In genomic region chr12:8776741-8777140, GRCm38 (mm10) we compare ENCODE assay signal across 26 mouse cellular contexts. TPM values are rescaled to one million over a fixed set of nuclear protein-coding genes. Genes with fewer than 3 reads are reported as not detected.
DNase-seq lines count a peak whose midpoint lies in the region; ATAC-seq and TF ChIP-seq lines count a peak whose summit lies in the region.
"Had no signal": no experiment of that assay in that cellular context is flagged by ENCODE, and none has a peak within 500 bp of the region (broad histone marks: within the 10 kb centered on the region; RNA-seq: fewer than 3 reads in every experiment).

No protein-coding gene starts in this region.

- H3K9ac ChIP-seq in liver, adult 2 months (ENCODE audit: low read depth, low read length), result no peak overlapping the region; the same call in 1 of the 2 replicates
- no peak overlapping the region for H3K9ac ChIP-seq in liver, embryonic 11.5 days (ENCODE audit: low read depth, low read length)
- H3K9ac ChIP-seq in MEL (ENCODE audit: control insufficient read depth, low read depth, low read length, poor library complexity, severe bottlenecking), result no peak overlapping the region
- no peak overlapping the region for H3K9ac ChIP-seq in stomach, embryonic 15.5 days
- H3K9ac ChIP-seq in midbrain, embryonic 14.5 days (replicated peaks; ENCODE audit: low read length), result no peak overlapping the region
- H3K9ac ChIP-seq: forebrain, embryonic 12.5 days; forebrain, embryonic 15.5 days; heart, embryonic 12.5 days; heart, embryonic 15.5 days; hindbrain, embryonic 13.5 days had no signal

- H3K27me3 ChIP-seq in liver, adult 2 months (ENCODE audit: control insufficient read depth, insufficient read depth, low read length), result no peaks in the 10 kb centered on the region
- no peaks in the 10 kb centered on the region for H3K27me3 ChIP-seq in liver, embryonic 11.5 days (replicated peaks; ENCODE audit: control insufficient read depth, insufficient read depth, low read length)
- H3K27me3 ChIP-seq in MEL (ENCODE audit: control insufficient read depth in 1 of 2, insufficient read depth in 2 of 2, low read length in 2 of 2), result no peaks in the 10 kb centered on the region
- no peaks in the 10 kb centered on the region for H3K27me3 ChIP-seq in stomach, embryonic 15.5 days (replicated peaks)
- H3K27me3 ChIP-seq in midbrain, embryonic 14.5 days (ENCODE audit: control insufficient read depth, insufficient read depth, low read length), result no peaks in the 10 kb centered on the region
- H3K27me3 ChIP-seq: forebrain, embryonic 12.5 days; forebrain, embryonic 15.5 days; heart, embryonic 12.5 days; heart, embryonic 15.5 days; hindbrain, embryonic 13.5 days had no signal

- peak; percentile 57 to 65 for TF ChIP-seq EP300 in MEL (IDR thresholded peaks at IDR 0.05; ENCODE audit: low read depth in 1 of 2, low read length in 2 of 2)

- no peak overlapping the region for H3K4me2 ChIP-seq in liver, embryonic 11.5 days
- H3K4me2 ChIP-seq in stomach, embryonic 15.5 days, result no peak overlapping the region
- no peak overlapping the region for H3K4me2 ChIP-seq in midbrain, embryonic 14.5 days (ENCODE audit: low read length)
- H3K4me2 ChIP-seq: forebrain, embryonic 12.5 days; forebrain, embryonic 15.5 days; heart, embryonic 12.5 days; heart, embryonic 15.5 days; hindbrain, embryonic 13.5 days had no signal

- ATAC-seq in liver, embryonic 11.5 days (replicated peaks; ENCODE audit: low FRiP score), result no peak
- no peak for ATAC-seq in stomach, embryonic 15.5 days (ENCODE audit: insufficient read depth, low FRiP score, low read depth)
- no peak for ATAC-seq in midbrain, embryonic 14.5 days (ENCODE audit: low FRiP score, low TSS enrichment)
- ATAC-seq: activated CD4-positive, CD25-positive, alpha-beta regulatory T cell, adult 4 months; CD4-positive, CD25-positive, alpha-beta regulatory T cell, adult 4 months; forebrain, embryonic 15.5 days; hindbrain, embryonic 16.5 days had no signal

- H3K27ac ChIP-seq in liver, adult 2 months (replicated peaks; ENCODE audit: insufficient read depth, low read depth, low read length), result peak overlapping the region; percentile 81
- H3K27ac ChIP-seq in liver, embryonic 11.5 days (ENCODE audit: low read depth, low read length), result no peak overlapping the region
- H3K27ac ChIP-seq in MEL (ENCODE audit: control insufficient read depth, low read depth, low read length), result no peak overlapping the region
- H3K27ac ChIP-seq in stomach, embryonic 15.5 days, result peak overlapping the region; percentile 59; the same call in 1 of the 2 replicates
- H3K27ac ChIP-seq in midbrain, embryonic 14.5 days (replicated peaks; ENCODE audit: low read depth, low read length), result no peak overlapping the region
- H3K27ac ChIP-seq: forebrain, embryonic 12.5 days; forebrain, embryonic 15.5 days; heart, embryonic 15.5 days; hindbrain, embryonic 10.5 days; hindbrain, embryonic 13.5 days had no signal

- no peak for DNase-seq in liver, adult 2 months (ENCODE audit: extremely low read depth, low read depth, low spot score)
- no peak for DNase-seq in liver, embryonic 11.5 days (ENCODE audit: low spot score)
- peak; percentile 61 for DNase-seq in MEL (ENCODE audit: low read depth, low spot score)
- no peak for DNase-seq in midbrain, embryonic 14.5 days
- DNase-seq in kidney, postnatal 25 days, result no peak
- DNase-seq: adrenal gland, adult 8-10 months; adrenal gland, postnatal 25 days; cerebellum, adult 11-12 months; cerebellum, adult 8-10 months; cerebellum, postnatal 10 days; cerebellum, postnatal 36 days; embryo, embryonic 11 days; gastrocnemius, postnatal 25 days; heart, adult 18-20 months; heart, postnatal 10 days; heart, postnatal 36 days had no signal

- no peaks in the 10 kb centered on the region for H3K36me3 ChIP-seq in liver, adult 2 months (ENCODE audit: control insufficient read depth, insufficient read depth, low read length)
- no peaks in the 10 kb centered on the region for H3K36me3 ChIP-seq in liver, embryonic 11.5 days (ENCODE audit: control insufficient read depth, insufficient read depth, low read length)
- H3K36me3 ChIP-seq in MEL (ENCODE audit: control insufficient read depth in 1 of 2, insufficient read depth in 2 of 2, low read length in 2 of 2), result peaks cover 0 to 16% of the 10 kb centered on the region in 2 experiments; a peak in 2 of 4 replicates
- no peaks in the 10 kb centered on the region for H3K36me3 ChIP-seq in stomach, embryonic 15.5 days
- no peaks in the 10 kb centered on the region for H3K36me3 ChIP-seq in midbrain, embryonic 14.5 days (ENCODE audit: control insufficient read depth, insufficient read depth, low read length)
- H3K36me3 ChIP-seq: forebrain, embryonic 12.5 days; forebrain, embryonic 15.5 days; heart, embryonic 12.5 days; heart, embryonic 15.5 days; hindbrain, embryonic 13.5 days had no signal

- no peak overlapping the region for H3K4me3 ChIP-seq in liver, adult 2 months (ENCODE audit: insufficient read depth, low read depth, low read length)
- H3K4me3 ChIP-seq in liver, embryonic 11.5 days (ENCODE audit: low read depth, low read length), result no peak overlapping the region
- H3K4me3 ChIP-seq in MEL (ENCODE audit: control insufficient read depth in 1 of 2, insufficient read depth in 1 of 2, low read depth in 2 of 2, low read length in 2 of 2), result no peak overlapping the region
- no peak overlapping the region for H3K4me3 ChIP-seq in stomach, embryonic 15.5 days (replicated peaks)
- no peak overlapping the region for H3K4me3 ChIP-seq in midbrain, embryonic 14.5 days (replicated peaks; ENCODE audit: low read depth, low read length)
- H3K4me3 ChIP-seq: forebrain, embryonic 12.5 days; forebrain, embryonic 15.5 days; heart, embryonic 12.5 days; heart, embryonic 15.5 days; hindbrain, embryonic 10.5 days; hindbrain, embryonic 13.5 days had no signal

- TF ChIP-seq POLR2A in liver, adult 2 months (IDR thresholded peaks at IDR 0.05; ENCODE audit: extremely low read depth, insufficient read depth, low read length), result no peak
- no peak for TF ChIP-seq POLR2A in MEL (IDR thresholded peaks at IDR 0.05; ENCODE audit: control insufficient read depth in 1 of 2, insufficient read depth in 1 of 2, low read depth in 1 of 2, low read length in 2 of 2, poor library complexity in 1 of 2)

- H3K9me3 ChIP-seq in liver, embryonic 11.5 days (ENCODE audit: control insufficient read depth, low read length), result no peaks in the 10 kb centered on the region
- no peaks in the 10 kb centered on the region for H3K9me3 ChIP-seq in MEL (replicated peaks; ENCODE audit: insufficient read depth, low read length)
- no peaks in the 10 kb centered on the region for H3K9me3 ChIP-seq in stomach, embryonic 15.5 days
- no peaks in the 10 kb centered on the region for H3K9me3 ChIP-seq in midbrain, embryonic 14.5 days (ENCODE audit: control insufficient read depth, low read length)
- H3K9me3 ChIP-seq: forebrain, embryonic 12.5 days; forebrain, embryonic 15.5 days; heart, embryonic 12.5 days; heart, embryonic 15.5 days; hindbrain, embryonic 10.5 days; hindbrain, embryonic 13.5 days had no signal

- whole genome bisulfite sequencing in liver, adult 2 months, result 26% methylated on average over 3 of the region's 3 CpGs
- 47% methylated on average over 3 of the region's 3 CpGs for WGBS in liver, embryonic 11.5 days
- 81% methylated on average over 3 of the region's 3 CpGs for WGBS in stomach, embryonic 15.5 days
- WGBS in midbrain, embryonic 14.5 days, result 94% methylated on average over 3 of the region's 3 CpGs

- no peak for TF ChIP-seq CTCF in liver, adult 2 months (IDR thresholded peaks at IDR 0.05; ENCODE audit: low read depth, low read length)
- TF ChIP-seq CTCF in MEL (IDR thresholded peaks at IDR 0.05 in 2 of 3, conservative IDR thresholded peaks at IDR 0.05 in 1 of 3; ENCODE audit: control insufficient read depth in 1 of 3, insufficient read depth in 1 of 3, low read depth in 2 of 3, low read length in 3 of 3, poor library complexity in 1 of 3, severe bottlenecking in 1 of 3), result no peak

- H3K4me1 ChIP-seq in liver, adult 2 months (ENCODE audit: control insufficient read depth, insufficient read depth, low read length), result peaks cover 68% of the 10 kb centered on the region
- peaks cover 19% of the 10 kb centered on the region for H3K4me1 ChIP-seq in liver, embryonic 11.5 days (replicated peaks; ENCODE audit: control insufficient read depth, insufficient read depth, low read length)
- H3K4me1 ChIP-seq in MEL (ENCODE audit: control insufficient read depth in 1 of 2, insufficient read depth in 2 of 2, low read length in 2 of 2), result peaks cover 4 to 19% of the 10 kb centered on the region in 2 experiments
- peaks cover 42% of the 10 kb centered on the region for H3K4me1 ChIP-seq in stomach, embryonic 15.5 days
- H3K4me1 ChIP-seq in midbrain, embryonic 14.5 days (ENCODE audit: control insufficient read depth, insufficient read depth, low read length), result peaks cover 7% of the 10 kb centered on the region

- TF ChIP-seq RAD21 in MEL (IDR thresholded peaks at IDR 0.05; ENCODE audit: low read depth, low read length), result no peak

- H3K79me2 ChIP-seq in liver, adult 2 months (ENCODE audit: control insufficient read depth, insufficient read depth, low read length), result peaks cover 41% of the 10 kb centered on the region
- H3K79me2 ChIP-seq in MEL (ENCODE audit: control insufficient read depth, insufficient read depth, low read length, poor library complexity), result peaks cover 29% of the 10 kb centered on the region

TF ChIP-seq in MEL, 35 proteins besides CTCF, POLR2A, EP300 and RAD21 (continues in another document):
- TF ChIP-seq NRF1 (IDR thresholded peaks at IDR 0.05; ENCODE audit: insufficient read depth, low read depth, low read length, poor library complexity, severe bottlenecking), result no peak
- no peak for TF ChIP-seq NELFE (IDR thresholded peaks at IDR 0.05; ENCODE audit: low read depth, low read length)
- no peak for TF ChIP-seq SIN3A (IDR thresholded peaks at IDR 0.05; ENCODE audit: low read length)
- TF ChIP-seq ELF1 (IDR thresholded peaks at IDR 0.05; ENCODE audit: low read depth, low read length), result no peak
- no peak for TF ChIP-seq GABPA (IDR thresholded peaks at IDR 0.05; ENCODE audit: low read depth, low read length)
- no peak for TF ChIP-seq ZMIZ1 (IDR thresholded peaks at IDR 0.05; ENCODE audit: low read depth, low read length)
- TF ChIP-seq MAFK (IDR thresholded peaks at IDR 0.05; ENCODE audit: borderline replicate concordance, low read depth, low read length), result no peak
- TF ChIP-seq MYB (IDR thresholded peaks at IDR 0.05; ENCODE audit: low read depth, low read length), result no peak
- TF ChIP-seq UBTF (IDR thresholded peaks at IDR 0.05; ENCODE audit: borderline replicate concordance, insufficient read depth, low read depth, low read length), result no peak

RNA-seq across cellular contexts. Expression of gene Sdc1, which starts 5.6 kb away (rescaled TPM):
- 164 and 316 TPM in 2 replicates for total RNA-seq in liver, adult 2 months (2014; rRNA removed)
- 321 and 421 TPM in 2 replicates for polyA plus RNA-seq in liver, adult 2 months (2012; rRNA removed)
- polyA plus RNA-seq in liver, embryonic 11.5 days (2014; fragmentation: Nextera tagmentation; extraction: Ambion mirVana), result 50.2 and 51.6 TPM in 2 replicates
- total RNA-seq in MEL (2012; rRNA removed), result 25.3 and 32.3 TPM in 2 replicates
- polyA plus RNA-seq in MEL (2012; ENCODE audit: insufficient read depth in 1 of 2, insufficient read length in 2 of 2, low read depth in 1 of 2, low replicate concordance in 2 of 2, missing spikeins in 1 of 2), result 10 to 100 TPM in 1 of 2 experiments, not detected in 1; 33.6 TPM
- 131 and 142 TPM in 2 replicates for polyA plus RNA-seq in stomach, embryonic 15.5 days (2015; fragmentation: Nextera tagmentation; extraction: Ambion mirVana)
- polyA plus RNA-seq in midbrain, embryonic 14.5 days (2014; fragmentation: Nextera tagmentation; extraction: Ambion mirVana), result 12.2 and 19.2 TPM in 2 replicates

Comparison
In these comparisons a context has a peak if more than half of its experiments do, and no peak if none do; other contexts are left out.
1. H3K27ac ChIP-seq: peak in liver, adult 2 months (single experiment) and stomach, embryonic 15.5 days (single experiment); none in liver, embryonic 11.5 days (single experiment), MEL (single experiment) and midbrain, embryonic 14.5 days (single experiment).